ENCODE assay signal across 8 mouse cellular contexts in genomic region chr3:102995233-102995604, GRCm38 (mm10). TPM values are rescaled to one million over a fixed set of nuclear protein-coding genes. Genes with fewer than 3 reads are reported as not detected.
DNase-seq lines count a peak whose midpoint lies in the region; ATAC-seq and TF ChIP-seq lines count a peak whose summit lies in the region.
"Had no signal": no experiment of that assay in that cellular context is flagged by ENCODE, and none has a peak within 500 bp of the region (broad histone marks: within the 10 kb centered on the region; RNA-seq: fewer than 3 reads in every experiment).

No protein-coding gene starts in this region.

- DNase-seq in lung, postnatal 25 days (ENCODE audit: low spot score): no peak
- no peak for DNase-seq in limb, embryonic 14.5 days (ENCODE audit: low spot score)
- DNase-seq in gastrocnemius, postnatal 25 days: no peak
- no peak for DNase-seq in ovary, postnatal 14 days (ENCODE audit: low spot score)

- TF ChIP-seq POLR2A in limb, embryonic 14.5 days (IDR thresholded peaks at IDR 0.05; ENCODE audit: borderline replicate concordance, extremely low read depth, insufficient read depth, insufficient read length): no peak

- WGBS in lung, embryonic 16.5 days: 45% methylated on average over 7 of the region's 7 CpGs
- WGBS in forebrain, embryonic 13.5 days: 50% methylated on average over 7 of the region's 7 CpGs
- WGBS in limb, embryonic 14.5 days: 49% methylated on average over 7 of the region's 7 CpGs
- WGBS in stomach, embryonic 15.5 days: 46% methylated on average over 7 of the region's 7 CpGs

- peak overlapping the region; percentile 70 for H3K4me3 ChIP-seq in lung, embryonic 16.5 days (ENCODE audit: low read length)
- peak overlapping the region; percentile 69 for H3K4me3 ChIP-seq in forebrain, embryonic 13.5 days
- peak overlapping the region; percentile 76 for H3K4me3 ChIP-seq in limb, embryonic 14.5 days (replicated peaks; ENCODE audit: low read length)
- H3K4me3 ChIP-seq in stomach, embryonic 15.5 days (replicated peaks): peak overlapping the region; percentile 80

- peaks cover under 1% of the 10 kb centered on the region; the same call in 1 of the 2 replicates for H3K9me3 ChIP-seq in lung, embryonic 16.5 days (ENCODE audit: control insufficient read depth, low read length)
- no peaks in the 10 kb centered on the region; the same call in 1 of the 2 replicates for H3K9me3 ChIP-seq in forebrain, embryonic 13.5 days (replicated peaks)
- H3K9me3 ChIP-seq in limb, embryonic 14.5 days (ENCODE audit: control insufficient read depth, low read length): no peaks in the 10 kb centered on the region
- H3K9me3 ChIP-seq in stomach, embryonic 15.5 days: no peaks in the 10 kb centered on the region

- H3K27ac ChIP-seq in lung, embryonic 16.5 days (ENCODE audit: low read length): peak overlapping the region; percentile 89
- H3K27ac ChIP-seq in forebrain, embryonic 13.5 days: no peak overlapping the region
- peak overlapping the region; percentile 90 for H3K27ac ChIP-seq in limb, embryonic 14.5 days (replicated peaks; ENCODE audit: low read depth, low read length)
- peak overlapping the region; percentile 96; the same call in 1 of the 2 replicates for H3K27ac ChIP-seq in stomach, embryonic 15.5 days

- H3K4me2 ChIP-seq in lung, embryonic 16.5 days (ENCODE audit: low read depth, low read length): peak overlapping the region; percentile 72
- peak overlapping the region; percentile 69 for H3K4me2 ChIP-seq in forebrain, embryonic 13.5 days
- H3K4me2 ChIP-seq in limb, embryonic 14.5 days (replicated peaks; ENCODE audit: low read depth, low read length, severe bottlenecking): peak overlapping the region; percentile 68
- H3K4me2 ChIP-seq in stomach, embryonic 15.5 days: peak overlapping the region; percentile 57

- peak overlapping the region; percentile 75 for H3K9ac ChIP-seq in lung, embryonic 16.5 days (ENCODE audit: low read length)
- H3K9ac ChIP-seq in forebrain, embryonic 13.5 days: peak overlapping the region; percentile 89
- peak overlapping the region; percentile 88 for H3K9ac ChIP-seq in limb, embryonic 14.5 days (ENCODE audit: low read depth, low read length, severe bottlenecking)
- no peak overlapping the region for H3K9ac ChIP-seq in stomach, embryonic 15.5 days

- H3K36me3 ChIP-seq in lung, embryonic 16.5 days (ENCODE audit: control insufficient read depth, insufficient read depth, low read length): peaks cover 11% of the 10 kb centered on the region
- peaks cover 23% of the 10 kb centered on the region for H3K36me3 ChIP-seq in forebrain, embryonic 13.5 days (ENCODE audit: poor library complexity, severe bottlenecking)
- peaks cover 20% of the 10 kb centered on the region for H3K36me3 ChIP-seq in limb, embryonic 14.5 days (ENCODE audit: control insufficient read depth, insufficient read depth, low read length)
- peaks cover 13% of the 10 kb centered on the region for H3K36me3 ChIP-seq in stomach, embryonic 15.5 days

- no peak for ATAC-seq in lung, embryonic 16.5 days (ENCODE audit: low read depth)
- ATAC-seq in forebrain, embryonic 13.5 days: peak; percentile 19
- no peak for ATAC-seq in limb, embryonic 14.5 days (ENCODE audit: low FRiP score, low read depth)
- ATAC-seq in stomach, embryonic 15.5 days (ENCODE audit: insufficient read depth, low FRiP score, low read depth): no peak

- H3K27me3 ChIP-seq in lung, embryonic 16.5 days (ENCODE audit: control insufficient read depth, insufficient read depth, low read depth, low read length): no peaks in the 10 kb centered on the region
- no peaks in the 10 kb centered on the region for H3K27me3 ChIP-seq in forebrain, embryonic 13.5 days
- no peaks in the 10 kb centered on the region for H3K27me3 ChIP-seq in limb, embryonic 14.5 days (ENCODE audit: control insufficient read depth, insufficient read depth, low read length)
- no peaks in the 10 kb centered on the region for H3K27me3 ChIP-seq in stomach, embryonic 15.5 days (replicated peaks)

- peaks cover 12% of the 10 kb centered on the region for H3K4me1 ChIP-seq in lung, embryonic 16.5 days (replicated peaks; ENCODE audit: control insufficient read depth, insufficient read depth, low read length)
- H3K4me1 ChIP-seq in forebrain, embryonic 13.5 days: peaks cover 15% of the 10 kb centered on the region
- peaks cover 12% of the 10 kb centered on the region for H3K4me1 ChIP-seq in limb, embryonic 14.5 days (ENCODE audit: control insufficient read depth, insufficient read depth, low read length)
- 0 out of 2 replicates have a peak, but pooled peaks cover 8% of the 10 kb centered on the region for H3K4me1 ChIP-seq in stomach, embryonic 15.5 days

RNA-seq across cellular contexts. Expression of gene Sike1, which starts 0.3 kb away (rescaled TPM):
- polyA plus RNA-seq in lung, embryonic 16.5 days (2015; fragmentation: Nextera tagmentation; extraction: Ambion mirVana): 54.4 and 60.9 TPM in 2 replicates
- polyA plus RNA-seq in forebrain, embryonic 13.5 days (2015; fragmentation: Nextera tagmentation; extraction: Ambion mirVana): 54.5 and 61.0 TPM in 2 replicates
- 42.6 and 43.2 TPM in 2 replicates for polyA plus RNA-seq in limb, embryonic 14.5 days (2012; rRNA removed)
- polyA plus RNA-seq in limb, embryonic 14.5 days (2014; fragmentation: Nextera tagmentation; extraction: Ambion mirVana): 65.3 and 68.2 TPM in 2 replicates
- polyA plus RNA-seq in stomach, embryonic 15.5 days (2015; fragmentation: Nextera tagmentation; extraction: Ambion mirVana): 50.6 and 56.0 TPM in 2 replicates
- total RNA-seq in gastrocnemius, postnatal 25 days (2021): 10 to 100 TPM; 45.8 to 48.5 TPM

RNA-seq across cellular contexts. Expression of gene Csde1, which starts 25.0 kb away (rescaled TPM):
- polyA plus RNA-seq in lung, embryonic 16.5 days (2015; fragmentation: Nextera tagmentation; extraction: Ambion mirVana): 317 and 337 TPM in 2 replicates
- 468 and 476 TPM in 2 replicates for polyA plus RNA-seq in forebrain, embryonic 13.5 days (2015; fragmentation: Nextera tagmentation; extraction: Ambion mirVana)
- 70.3 and 92.6 TPM in 2 replicates for polyA plus RNA-seq in limb, embryonic 14.5 days (2012; rRNA removed)
- 355 and 377 TPM in 2 replicates for polyA plus RNA-seq in limb, embryonic 14.5 days (2014; fragmentation: Nextera tagmentation; extraction: Ambion mirVana)
- polyA plus RNA-seq in stomach, embryonic 15.5 days (2015; fragmentation: Nextera tagmentation; extraction: Ambion mirVana): 291 and 302 TPM in 2 replicates
- total RNA-seq in gastrocnemius, postnatal 25 days (2021): 100 to 1,000 TPM; 791 to 814 TPM

RNA-seq across cellular contexts. Expression of gene Nr1h5, which starts 31.3 kb away (rescaled TPM):
- polyA plus RNA-seq in lung, embryonic 16.5 days (2015; fragmentation: Nextera tagmentation; extraction: Ambion mirVana): 0.10 TPM in 1 of 2 replicates, not detected in the other
- not detected in 2 replicates for polyA plus RNA-seq in forebrain, embryonic 13.5 days (2015; fragmentation: Nextera tagmentation; extraction: Ambion mirVana)
- polyA plus RNA-seq in limb, embryonic 14.5 days (2012; rRNA removed): 0.08 TPM in 2 replicates
- 0.23 TPM in 1 of 2 replicates, not detected in the other for polyA plus RNA-seq in limb, embryonic 14.5 days (2014; fragmentation: Nextera tagmentation; extraction: Ambion mirVana)
- polyA plus RNA-seq in stomach, embryonic 15.5 days (2015; fragmentation: Nextera tagmentation; extraction: Ambion mirVana): 0.13 and 0.37 TPM in 2 replicates
- total RNA-seq in gastrocnemius, postnatal 25 days (2021): not detected

RNA-seq across cellular contexts. Expression of gene Sycp1, which starts 59.3 kb away (rescaled TPM):
- not detected in 2 replicates for polyA plus RNA-seq in lung, embryonic 16.5 days (2015; fragmentation: Nextera tagmentation; extraction: Ambion mirVana)
- not detected in 2 replicates for polyA plus RNA-seq in forebrain, embryonic 13.5 days (2015; fragmentation: Nextera tagmentation; extraction: Ambion mirVana)
- polyA plus RNA-seq in limb, embryonic 14.5 days (2012; rRNA removed): not detected in 2 replicates
- not detected in 2 replicates for polyA plus RNA-seq in limb, embryonic 14.5 days (2014; fragmentation: Nextera tagmentation; extraction: Ambion mirVana)
- polyA plus RNA-seq in stomach, embryonic 15.5 days (2015; fragmentation: Nextera tagmentation; extraction: Ambion mirVana): not detected in 2 replicates
- not detected for total RNA-seq in gastrocnemius, postnatal 25 days (2021)
- polyA plus RNA-seq: brain, embryonic 14.5 days had no signal
